Mouse (Mus musculus) right cerebral cortex, adult 2 months (tissue): ENCODE results near the gene Hoxa7.

Source experiments
- DNase-seq, 2 experiments: peaks; one replicate each; pipeline ENCODE4 v3.0.0; 2021 to 2022; ENCODE audit warnings: low spot score in 2 of 2

Hoxa7 gene

GRCm38 (mm10) chr6:52200073-52200750, 21.4 kb downstream of the Hoxa7 start:
- no peak for DNase-seq

GRCm38 (mm10) chr6:52197271-52197670, 24.4 kb downstream of the Hoxa7 start:
- no peak for DNase-seq

GRCm38 (mm10) chr6:52196811-52197210, 24.8 kb downstream of the Hoxa7 start:
- DNase-seq = no peak

- no peak for DNase-seq
These were observed 27.0 kb downstream of the Hoxa7 start for GRCm38 (mm10) chr6:52194690-52195089.

GRCm38 (mm10) chr6:52191860-52192550, 29.6 kb downstream of the Hoxa7 start:
- DNase-seq = no peak

- DNase-seq = no peak
These were observed 30.5 kb downstream of the Hoxa7 start, which contains the start of gene Hoxa4 for GRCm38 (mm10) chr6:52190906-52191810. Gene Hoxa4, minus strand, starts transcription at chr6:52191753.

GRCm38 (mm10) chr6:52190410-52190809, 31.2 kb downstream of the Hoxa7 start:
- no peak for DNase-seq

- no peak for DNase-seq
These were observed 31.7 kb downstream of the Hoxa7 start for GRCm38 (mm10) chr6:52189909-52190308.

GRCm38 (mm10) chr6:52189172-52189591, 32.5 kb downstream of the Hoxa7 start:
- no peak for DNase-seq

GRCm38 (mm10) chr6:52186500-52186899, 35.2 kb downstream of the Hoxa7 start:
- DNase-seq = no peak

GRCm38 (mm10) chr6:52185834-52186233, 35.8 kb downstream of the Hoxa7 start:
- DNase-seq = no peak

- DNase-seq = no peak
These were observed 36.4 kb downstream of the Hoxa7 start for GRCm38 (mm10) chr6:52185222-52185621.

GRCm38 (mm10) chr6:52184668-52185067, 37.0 kb downstream of the Hoxa7 start:
- DNase-seq = no peak

GRCm38 (mm10) chr6:52183311-52184080, 38.2 kb downstream of the Hoxa7 start:
- DNase-seq = no peak

GRCm38 (mm10) chr6:52182793-52183192, 38.9 kb downstream of the Hoxa7 start:
- no peak for DNase-seq

- DNase-seq = no peak
These were observed 39.6 kb downstream of the Hoxa7 start for GRCm38 (mm10) chr6:52182030-52182429.

GRCm38 (mm10) chr6:52180726-52181125, 40.9 kb downstream of the Hoxa7 start:
- no peak for DNase-seq

- DNase-seq = no peak
These were observed 41.4 kb downstream of the Hoxa7 start for GRCm38 (mm10) chr6:52180213-52180710.

GRCm38 (mm10) chr6:52179690-52180089, 42.0 kb downstream of the Hoxa7 start:
- no peak for DNase-seq

- no peak for DNase-seq
These were observed 42.6 kb downstream of the Hoxa7 start for GRCm38 (mm10) chr6:52178918-52179665.

- no peak for DNase-seq
These were observed 43.8 kb downstream of the Hoxa7 start for GRCm38 (mm10) chr6:52177806-52178205.
